Mouse (Mus musculus) intestine, embryonic 14.5 days (tissue): ENCODE data around the gene Abhd14b. TPM values are rescaled to one million over a fixed set of nuclear protein-coding genes. Genes with fewer than 3 reads are reported as not detected.

ENCODE experiments used
- ATAC-seq: fragments of 200-750 bp; cut with Nextera tagmentation; replicated peaks from 2 replicates; pipeline ENCODE4 v1.8.0; 2017; ENCODE audit warnings: low read depth, moderate number of reproducible peaks, moderate TSS enrichment, moderate library complexity; ENCODE audit not compliant: low FRiP score, low TSS enrichment
- DNase-seq: peaks from one replicate; pipeline ENCODE4 v3.0.0-alpha.2; 2018; ENCODE audit warnings: low spot score
- H3K27ac ChIP-seq: fragments of 300-500 bp; sonication (generic); 2 replicates; pipeline ENCODE4 v1.5.1; 2014; ENCODE audit warnings: low read depth, mild to moderate bottlenecking, control low read depth
- H3K27me3 ChIP-seq: fragments of 300-500 bp; sonication (generic); replicated peaks from 2 replicates; pipeline ENCODE4 v1.6.1; 2014; ENCODE audit warnings: low read length, control low read depth; ENCODE audit not compliant: control insufficient read depth, insufficient read depth
- H3K36me3 ChIP-seq: fragments of 300-500 bp; sonication (generic); 2 replicates; pipeline ENCODE4 v1.6.1; 2014; ENCODE audit warnings: low read length, control low read depth; ENCODE audit not compliant: control insufficient read depth, insufficient read depth
- H3K4me1 ChIP-seq: fragments of 300-500 bp; sonication (generic); replicated peaks from 2 replicates; pipeline ENCODE4 v1.6.1; 2014; ENCODE audit warnings: low read length, control low read depth, mixed read lengths; ENCODE audit not compliant: control insufficient read depth, insufficient read depth
- H3K4me2 ChIP-seq: fragments of 300-500 bp; sonication (generic); 2 replicates; pipeline ENCODE4 v1.6.1; 2014; ENCODE audit warnings: low read length
- H3K4me3 ChIP-seq: fragments of 300-500 bp; sonication (generic); 2 replicates; pipeline ENCODE4 v1.5.1; 2014; ENCODE audit warnings: low read depth, low read length, control low read depth, mixed read lengths
- H3K9ac ChIP-seq: fragments of 300-500 bp; sonication (generic); 2 replicates; pipeline ENCODE4 v1.6.1; 2014; ENCODE audit warnings: mild to moderate bottlenecking, low read length
- H3K9me3 ChIP-seq: fragments of 300-500 bp; sonication (generic); 2 replicates; pipeline ENCODE4 v1.6.1; 2016; ENCODE audit warnings: low read length, control low read depth; ENCODE audit not compliant: control insufficient read depth
- WGBS: fragments of 180-500 bp; shearing (Covaris S2); extraction: QIAGEN DNeasy Blood & Tissue Kit; methylation state at CpG from one replicate; pipeline ENCODE4 v1.1.7; 2014; 5-methylcytosine and 5-hydroxymethylcytosine counted together
- polyA plus RNA-seq: library from polyadenylated mRNA; unstranded; fragments of >200 nt; fragmentation: Nextera tagmentation; extraction: Ambion mirVana; gene quantifications from 2 replicates; pipeline ENCODE4 v1.2.1, GENCODE M21; 2014

Gene Abhd14b
- polyA plus RNA-seq, 1 experiment from 2014 or later, result 27.2 TPM

- Histone ChIP-seq H3K9me3 (no peaks in the 10 kb centered on the region), H3K9ac (peak overlapping the region; percentile 63; the same call in 1 of the 2 replicates), H3K4me3 (peak overlapping the region; percentile 67), H3K27ac (peak overlapping the region; percentile 78; the same call in 1 of the 2 replicates), H3K36me3 (0 out of 2 replicates have a peak, but pooled peaks cover 9% of the 10 kb centered on the region), H3K4me1 (peaks cover 70% of the 10 kb centered on the region), H3K27me3 (no peaks in the 10 kb centered on the region), H3K4me2 (peak overlapping the region; percentile 81)
- WGBS, result 4% methylated on average over 7 of the region's 7 CpGs
- ATAC-seq (no peak), DNase-seq (no peak)
Observed at GRCm38 (mm10) chr9:106452821-106453220, 5.6 kb downstream of the Abhd14b start.

- under 1% methylated on average over 39 of the region's 74 CpGs for WGBS
- peaks cover 66% of the 10 kb centered on the region for H3K4me1 ChIP-seq
- H3K9me3 ChIP-seq, result no peaks in the 10 kb centered on the region
- ATAC-seq (peak; percentile 77), DNase-seq (peak; percentile 89)
- peak within 1 kb of the TSS; percentile 78 for H3K27ac ChIP-seq
- H3K9ac ChIP-seq, result peak within 1 kb of the TSS; percentile 71
- H3K36me3 ChIP-seq, result 0 out of 2 replicates have a peak, but pooled peaks cover 9% of the 10 kb centered on the region
- peak within 1 kb of the TSS; percentile 81 for H3K4me2 ChIP-seq
- H3K4me3 ChIP-seq, result peak within 1 kb of the TSS; percentile 67
- H3K27me3 ChIP-seq, result no peaks in the 10 kb centered on the region
Observed at GRCm38 (mm10) chr9:106453271-106454070, 6.2 kb downstream of the Abhd14b start, which contains the start of gene Pcbp4. Gene Pcbp4 (plus strand): TSS chr9:106453291.

GRCm38 (mm10) chr9:106454071-106454761 is 7.0 kb downstream of the Abhd14b start:
- peak overlapping the region; percentile 67 for H3K4me3 ChIP-seq
- H3K4me2 ChIP-seq, result peak overlapping the region; percentile 81
- H3K27me3 ChIP-seq, result no peaks in the 10 kb centered on the region
- WGBS, result 2% methylated on average over 18 of the region's 20 CpGs
- peak overlapping the region; percentile 78 for H3K27ac ChIP-seq
- DNase-seq (no peak), ATAC-seq (peak; percentile 6)
- peak overlapping the region; percentile 71 for H3K9ac ChIP-seq
- H3K36me3 ChIP-seq, result 0 out of 2 replicates have a peak, but pooled peaks cover 9% of the 10 kb centered on the region
- H3K9me3 ChIP-seq, result no peaks in the 10 kb centered on the region
- H3K4me1 ChIP-seq, result peaks cover 62% of the 10 kb centered on the region

GRCm38 (mm10) chr9:106454888-106455681 is 7.8 kb downstream of the Abhd14b start:
- peak overlapping the region; percentile 81 for H3K4me2 ChIP-seq
- peak overlapping the region; percentile 78; the same call in 1 of the 2 replicates for H3K27ac ChIP-seq
- peaks cover 56% of the 10 kb centered on the region for H3K4me1 ChIP-seq
- WGBS, result 4% methylated on average over 17 of the region's 17 CpGs
- no peaks in the 10 kb centered on the region for H3K27me3 ChIP-seq
- H3K9ac ChIP-seq, result peak overlapping the region; percentile 71
- H3K9me3 ChIP-seq, result no peaks in the 10 kb centered on the region
- ATAC-seq (peak; percentile 9; the same call in 1 of the 2 replicates), DNase-seq (no peak)
- 0 out of 2 replicates have a peak, but pooled peaks cover 13% of the 10 kb centered on the region for H3K36me3 ChIP-seq
- H3K4me3 ChIP-seq, result peak overlapping the region; percentile 67

- DNase-seq, result no peak
- Histone ChIP-seq H3K27ac (peak overlapping the region; percentile 27; the same call in 1 of the 2 replicates), H3K9ac (peak overlapping the region; percentile 27), H3K9me3 (no peaks in the 10 kb centered on the region), H3K4me3 (no peak overlapping the region), H3K4me1 (peaks cover 41% of the 10 kb centered on the region), H3K27me3 (no peaks in the 10 kb centered on the region), H3K36me3 (peaks cover 24% of the 10 kb centered on the region; the same call in 1 of the 2 replicates), H3K4me2 (peak overlapping the region; percentile 81)
- ATAC-seq, result no peak
- 42% methylated on average over 15 of the region's 15 CpGs for WGBS
Observed at GRCm38 (mm10) chr9:106456325-106457162, 9.3 kb downstream of the Abhd14b start.

GRCm38 (mm10) chr9:106457163-106457559 is 9.9 kb downstream of the Abhd14b start:
- H3K9ac ChIP-seq, result 0 out of 2 replicates have a peak overlapping the region, but pooled peaks have one; percentile 10
- H3K27ac ChIP-seq, result peak overlapping the region; percentile 27; the same call in 1 of the 2 replicates
- ATAC-seq (no peak), DNase-seq (no peak)
- H3K27me3 ChIP-seq, result no peaks in the 10 kb centered on the region
- peaks cover 30% of the 10 kb centered on the region for H3K36me3 ChIP-seq
- no peaks in the 10 kb centered on the region for H3K9me3 ChIP-seq
- H3K4me2 ChIP-seq, result peak overlapping the region; percentile 81
- 46% methylated on average over 9 of the region's 9 CpGs for WGBS
- H3K4me3 ChIP-seq, result no peak overlapping the region
- H3K4me1 ChIP-seq, result peaks cover 41% of the 10 kb centered on the region

- Histone ChIP-seq H3K9me3 (no peaks in the 10 kb centered on the region), H3K9ac (no peak overlapping the region), H3K4me3 (no peak overlapping the region), H3K4me2 (no peak overlapping the region), H3K27ac (no peak overlapping the region), H3K36me3 (peaks cover 36% of the 10 kb centered on the region), H3K27me3 (no peaks in the 10 kb centered on the region), H3K4me1 (peaks cover 35% of the 10 kb centered on the region)
- ATAC-seq (no peak), DNase-seq (no peak)
- 77% methylated on average over 5 of the region's 5 CpGs for WGBS
Observed at GRCm38 (mm10) chr9:106457920-106458319, 10.7 kb downstream of the Abhd14b start.
